Mouse (Mus musculus) small intestine, adult 2 months (tissue): Measurements from ENCODE around the gene Gm20219. TPM values are rescaled to one million over a fixed set of nuclear protein-coding genes. Genes with fewer than 3 reads are reported as not detected.

ENCODE experiments used
- H3K27ac ChIP-seq: fragments of 200-500 bp; 2 replicates; pipeline ENCODE4 v1.5.1; 2012; ENCODE audit warnings: low read depth, low read length, control low read depth, inconsistent platforms; ENCODE audit not compliant: insufficient read depth
- H3K27me3 ChIP-seq: fragments of 200-500 bp; 2 replicates; pipeline ENCODE4 v1.6.1; 2012; ENCODE audit warnings: mild to moderate bottlenecking, moderate library complexity, low read length, inconsistent platforms; ENCODE audit not compliant: control insufficient read depth, insufficient read depth
- H3K36me3 ChIP-seq: fragments of 200-500 bp; 2 replicates; pipeline ENCODE4 v1.6.1; 2012; ENCODE audit warnings: mild to moderate bottlenecking, low read length, control low read depth, inconsistent platforms; ENCODE audit not compliant: control insufficient read depth, insufficient read depth
- H3K4me1 ChIP-seq: fragments of 200-500 bp; 2 replicates; pipeline ENCODE4 v1.6.1; 2012; ENCODE audit warnings: low read length, inconsistent platforms, mixed read lengths; ENCODE audit not compliant: control insufficient read depth, insufficient read depth, insufficient read length
- H3K4me3 ChIP-seq: fragments of 200-500 bp; 2 replicates; pipeline ENCODE4 v1.5.1; 2012; ENCODE audit warnings: low read depth, mild to moderate bottlenecking, control low read depth, inconsistent platforms, low read length, moderate library complexity
- CTCF ChIP-seq: fragments of 200-500 bp; IDR thresholded peaks from 2 replicates; pipeline ENCODE4 v1.5.1; 2012; ENCODE audit warnings: low read depth, mild to moderate bottlenecking, control low read depth, inconsistent platforms, low read length, moderate library complexity, mixed read lengths; ENCODE audit not compliant: insufficient replicate concordance, insufficient read length; ENCODE audit errors: extremely low read depth
- POLR2A ChIP-seq: fragments of 200-500 bp; IDR thresholded peaks from 2 replicates; pipeline ENCODE4 v1.6.1; 2012; ENCODE audit warnings: low read depth, mild to moderate bottlenecking, control low read depth, inconsistent platforms, low read length, moderate library complexity
- WGBS: fragments of 180-500 bp; shearing (Covaris S2); methylation state at CpG from one replicate; pipeline ENCODE4 v1.1.7; 2018; 5-methylcytosine and 5-hydroxymethylcytosine counted together
- polyA plus RNA-seq: library from polyadenylated mRNA; depleted of rRNA; stranded (reverse); fragments of >200 nt; gene quantifications from 2 replicates; pipeline ENCODE4 v1.2.3, GENCODE M21; 2012

Gene Gm20219
- polyA plus RNA-seq, 1 experiment: 2.7 TPM

DNA sequence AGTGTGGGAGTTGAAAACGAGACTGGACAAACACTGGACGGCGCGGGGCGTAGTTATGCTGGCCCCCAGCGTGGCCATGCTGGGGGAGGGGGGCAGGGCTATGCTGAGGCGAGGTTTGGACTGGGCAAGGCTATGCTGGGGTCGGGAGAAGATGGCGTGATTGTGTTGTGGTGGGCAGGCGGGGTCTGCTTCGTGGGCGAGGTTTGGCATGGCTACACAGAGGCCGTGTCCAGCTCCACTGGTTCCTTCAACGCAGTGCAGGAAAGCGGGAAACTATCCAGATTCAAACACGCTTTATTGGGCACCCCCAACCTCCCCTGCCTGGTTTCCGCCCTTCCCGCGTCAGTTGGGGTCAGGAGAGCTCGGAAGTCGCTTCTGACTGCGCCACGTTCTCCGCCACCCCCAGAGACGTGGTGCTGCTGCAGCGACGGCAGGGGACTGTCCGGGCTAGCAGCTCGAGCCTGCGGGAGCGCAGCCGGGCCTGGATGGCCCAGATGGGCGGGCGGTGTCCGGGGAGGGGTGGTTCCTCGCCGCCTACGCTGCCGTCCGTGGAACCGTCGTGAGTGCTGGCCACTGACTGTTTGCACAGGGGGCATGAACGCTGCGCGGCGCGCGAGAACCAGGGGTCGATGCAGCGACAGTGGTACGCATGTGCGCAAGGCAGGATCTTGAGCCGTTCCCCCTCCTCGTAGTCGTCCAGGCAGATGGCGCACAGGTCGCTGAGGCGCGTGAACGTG is 43.0 kb downstream of the Gm20219 start:
- Histone ChIP-seq H3K36me3 (no peaks in the 10 kb centered on the region), H3K27me3 (peaks cover 35% of the 10 kb centered on the region), H3K4me3 (peak overlapping the region; percentile 27), H3K4me1 (peaks cover 26% of the 10 kb centered on the region), H3K27ac (no peak overlapping the region)
- TF ChIP-seq POLR2A (no peak), CTCF (no peak)
- 8% methylated on average over 60 of the region's 60 CpGs for WGBS

DNA sequence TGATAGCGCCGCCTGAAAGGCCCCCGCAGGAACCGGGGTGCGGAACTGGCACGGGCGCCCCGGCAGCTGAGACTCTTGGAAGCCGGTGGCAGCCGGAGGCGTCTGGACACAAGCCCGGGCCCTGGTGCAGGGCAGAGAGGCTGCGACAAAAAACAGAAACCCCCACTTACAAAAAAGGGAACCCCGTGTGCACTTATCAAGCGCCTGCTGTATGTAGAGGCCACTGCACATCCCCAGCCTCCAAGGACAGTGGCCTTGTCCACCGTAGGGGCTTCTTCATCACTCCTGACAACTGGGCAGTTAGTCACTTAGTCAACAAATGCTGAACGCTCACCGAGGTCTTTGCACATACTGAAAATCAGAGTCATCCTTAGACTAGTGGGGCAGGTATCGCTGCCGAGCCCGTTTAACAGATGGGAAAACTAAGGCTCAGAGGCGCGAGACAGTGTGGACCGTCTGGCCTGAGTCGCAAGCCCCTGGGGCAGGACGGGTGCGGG is 43.7 kb downstream of the Gm20219 start:
- Histone ChIP-seq H3K27me3 (peaks cover 33% of the 10 kb centered on the region), H3K4me1 (peaks cover 26% of the 10 kb centered on the region), H3K36me3 (no peaks in the 10 kb centered on the region), H3K27ac (no peak overlapping the region), H3K4me3 (peak overlapping the region; percentile 36)
- TF ChIP-seq CTCF: no peak
- TF ChIP-seq POLR2A: no peak
- WGBS: 26% methylated on average over 27 of the region's 27 CpGs

- Histone ChIP-seq H3K36me3 (no peaks in the 10 kb centered on the region), H3K4me1 (peaks cover 26% of the 10 kb centered on the region), H3K27me3 (peaks cover 26% of the 10 kb centered on the region), H3K4me3 (peak overlapping the region; percentile 36), H3K27ac (no peak overlapping the region)
- 11% methylated on average over 35 of the region's 37 CpGs for WGBS
- TF ChIP-seq POLR2A: no peak
- no peak for TF ChIP-seq CTCF
Measured at GRCm38 (mm10) chr17:56509707-56510472, 44.3 kb downstream of the Gm20219 start.

DNA sequence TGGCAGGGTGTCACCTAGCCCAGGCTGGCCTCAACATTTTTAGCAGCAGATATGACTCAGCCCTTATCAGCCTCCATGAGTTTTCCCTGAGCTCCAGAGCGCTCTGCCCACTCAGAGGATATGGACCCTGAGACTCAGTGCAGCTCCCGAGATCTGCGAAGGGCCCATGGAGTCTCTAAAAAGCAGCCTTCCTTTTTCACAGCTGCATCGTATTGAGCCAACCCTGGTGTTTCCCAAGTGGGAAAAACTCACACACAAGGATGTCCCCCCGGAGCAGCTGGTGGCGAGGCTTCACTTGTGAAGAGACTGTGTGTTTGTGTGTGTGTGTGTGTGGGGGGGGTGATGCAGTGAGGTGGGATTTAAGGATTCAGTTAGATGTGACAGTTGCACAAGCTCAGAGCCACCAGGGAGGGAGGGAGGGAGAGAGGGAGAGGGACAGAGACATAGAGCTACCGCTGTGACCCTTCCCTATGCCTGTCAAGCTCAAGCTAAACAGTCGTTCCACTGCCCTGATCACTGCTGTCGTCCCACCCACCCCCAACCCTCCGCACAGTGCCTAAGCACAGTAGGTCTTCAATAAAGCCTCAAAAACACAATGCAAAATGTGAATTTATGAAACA is 45.1 kb downstream of the Gm20219 start:
- H3K4me3 ChIP-seq: no peak overlapping the region
- peaks cover 26% of the 10 kb centered on the region for H3K27me3 ChIP-seq
- peaks cover 26% of the 10 kb centered on the region for H3K4me1 ChIP-seq
- TF ChIP-seq CTCF (no peak), POLR2A (no peak)
- H3K36me3 ChIP-seq: no peaks in the 10 kb centered on the region
- H3K27ac ChIP-seq: no peak overlapping the region
- WGBS: 76% methylated on average over 10 of the region's 10 CpGs

DNA sequence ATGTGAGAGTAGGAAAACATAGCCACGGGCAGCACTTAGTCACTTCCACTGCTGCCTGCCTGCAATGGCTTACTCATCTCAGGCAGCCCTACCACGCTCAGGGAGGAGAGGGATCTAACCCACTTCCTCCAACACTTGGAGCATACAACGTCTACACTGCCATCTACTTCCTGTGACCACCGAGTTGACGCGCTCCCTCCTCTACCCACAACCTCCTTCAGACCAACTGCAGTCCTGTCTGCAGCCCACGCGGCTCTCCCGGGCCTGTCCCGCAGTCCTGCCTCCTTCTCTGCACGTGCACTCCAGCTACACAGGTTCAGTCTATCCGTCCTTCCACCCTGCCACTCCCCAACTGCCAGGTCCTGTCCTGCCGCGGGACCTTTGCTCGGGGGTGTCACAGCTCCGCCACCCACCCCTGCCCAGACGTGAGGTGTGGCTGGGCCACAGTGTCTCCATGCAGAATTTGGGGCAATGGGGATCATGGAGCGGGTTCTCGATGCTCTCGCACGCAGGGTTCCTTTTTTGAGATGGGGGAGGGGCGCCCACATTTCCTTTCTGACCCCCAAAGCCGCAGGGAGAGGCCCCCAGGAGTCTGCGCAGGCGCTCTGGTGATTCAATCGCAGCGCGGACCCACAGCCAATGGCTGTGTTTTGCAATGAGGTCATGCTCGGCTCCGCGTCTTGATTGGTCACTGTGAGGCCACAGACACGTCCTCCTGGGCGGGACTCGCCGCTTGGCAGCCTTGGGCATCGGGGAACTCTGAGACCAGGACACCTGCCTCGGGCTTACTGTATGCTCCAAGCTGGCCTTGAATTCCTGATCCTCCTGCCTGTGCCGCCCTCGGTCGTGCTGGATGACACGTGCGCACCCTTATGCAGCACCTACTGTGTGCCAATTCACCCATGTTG is 46.8 kb downstream of the Gm20219 start:
- H3K27ac ChIP-seq: peak overlapping the region; percentile 85
- peak overlapping the region; percentile 69 for H3K4me3 ChIP-seq
- H3K36me3 ChIP-seq: no peaks in the 10 kb centered on the region
- H3K27me3 ChIP-seq: peaks cover 25% of the 10 kb centered on the region
- under 1% methylated on average over 42 of the region's 42 CpGs for WGBS
- peak; percentile 49; the same call in 1 of the 2 replicates for TF ChIP-seq POLR2A
- TF ChIP-seq CTCF: no peak
- H3K4me1 ChIP-seq: peaks cover 26% of the 10 kb centered on the region

DNA sequence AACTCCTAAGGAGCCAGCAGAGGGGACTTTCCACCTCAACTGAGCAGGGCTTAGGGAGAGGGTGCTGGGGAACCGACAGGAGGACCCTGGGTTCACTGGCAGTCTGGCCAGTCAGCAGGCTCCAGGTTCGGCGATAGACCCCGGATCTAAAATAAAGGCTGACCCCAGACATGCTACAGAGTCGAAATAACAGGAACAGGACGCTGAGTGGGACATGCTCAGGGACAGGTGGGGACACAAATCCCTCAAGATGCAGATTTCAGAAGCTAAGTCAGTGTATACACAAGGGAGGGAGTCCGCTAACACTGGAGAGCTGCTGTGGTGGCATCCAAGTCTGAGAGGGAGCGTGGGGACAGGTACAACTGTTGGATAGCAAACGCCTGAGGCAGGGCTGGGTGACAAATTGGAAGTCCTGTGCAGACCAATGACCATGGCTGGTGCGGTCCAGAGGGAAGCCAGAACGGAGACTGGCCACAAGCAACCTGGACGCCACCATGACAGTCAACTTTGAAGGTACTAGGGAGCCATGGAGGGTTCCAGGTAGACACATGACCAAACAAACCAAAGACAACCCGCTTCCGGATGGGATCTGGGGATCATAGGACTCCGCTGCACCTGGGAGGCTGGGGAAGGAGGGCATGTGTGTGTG is 47.6 kb downstream of the Gm20219 start:
- H3K4me3 ChIP-seq: peak overlapping the region; percentile 69
- 67% methylated on average over 15 of the region's 15 CpGs for WGBS
- H3K27me3 ChIP-seq: peaks cover 16% of the 10 kb centered on the region
- TF ChIP-seq POLR2A (no peak), CTCF (no peak)
- no peaks in the 10 kb centered on the region for H3K36me3 ChIP-seq
- peaks cover 24% of the 10 kb centered on the region for H3K4me1 ChIP-seq
- H3K27ac ChIP-seq: peak overlapping the region; percentile 84
